Mouse (Mus musculus) left cerebral cortex, postnatal 14 days (tissue): ENCODE measurements around the gene Car14. TPM values are rescaled to one million over a fixed set of nuclear protein-coding genes. Genes with fewer than 3 reads are reported as not detected.
"Not testable (repeated sequence)": the region's sequence is repeated elsewhere in the genome, so short reads cannot be mapped to it uniquely, and the experiment has no call there.

Experiments
- DNase-seq, 2 experiments: peaks; one replicate each; pipeline ENCODE4 v3.0.0; 2021 to 2022; ENCODE audit warnings: low spot score in 2 of 2, mixed read lengths in 1 of 2
- intact Hi-C: fragments of 180-260 bp; cut with DNase I; formaldehyde crosslinking; loops from one replicate; pipeline ENCODE4 v1.15.1; 2025
- total RNA-seq, 2 experiments: library from RNA; stranded (reverse); gene quantifications; 2 replicates each; pipeline ENCODE4 v1.2.3; 2021

Car14 gene
- total RNA-seq, 2 experiments from 2014 or later: 5.3 to 5.5 TPM

GRCm38 (mm10) chr3:95928658-95929503 lies 24.4 kb upstream of the Car14 start, which contains the start of gene Anp32e:
Gene Anp32e, plus strand, starts transcription at chr3:95929246.
- peak; percentile 97 to 99 for DNase-seq
- intact Hi-C loops: no loop called here

GRCm38 (mm10) chr3:95928261-95928657 lies 23.8 kb upstream of the Car14 start:
- no peak for DNase-seq
- intact Hi-C loops: no loop called here

- DNase-seq: no peak
- intact Hi-C loops: no loop called here
Observed at GRCm38 (mm10) chr3:95925087-95925486, 20.6 kb upstream of the Car14 start.

- intact Hi-C loops: no loop called here
- DNase-seq: no peak
Observed at GRCm38 (mm10) chr3:95924185-95924584, 19.7 kb upstream of the Car14 start.

GRCm38 (mm10) chr3:95923429-95923828 lies 18.9 kb upstream of the Car14 start:
- intact Hi-C loops, DNase-seq: not testable (repeated sequence)

- DNase-seq: not testable (repeated sequence)
Observed at GRCm38 (mm10) chr3:95920532-95920931, 16.0 kb upstream of the Car14 start.

GRCm38 (mm10) chr3:95916760-95917159 lies 12.3 kb upstream of the Car14 start:
- intact Hi-C loops: no loop called here
- no peak for DNase-seq

More at GRCm38 (mm10) chr3:95920532-95920931, 16.0 kb upstream of the Car14 start:
- intact Hi-C loops: not testable (repeated sequence)

- intact Hi-C loops: no loop called here
- DNase-seq: no peak
Observed at GRCm38 (mm10) chr3:95914706-95915105, 10.2 kb upstream of the Car14 start.

GRCm38 (mm10) chr3:95907613-95908012 lies 3.1 kb upstream of the Car14 start:
- intact Hi-C loops: loop anchor here (1.0 kb wide), 1 partner anchor 25 kb away; the partner anchor contains the start of gene Ciart
- no peak for DNase-seq

GRCm38 (mm10) chr3:95906860-95907259 lies 2.4 kb upstream of the Car14 start:
- intact Hi-C loops: loop anchor here (1.0 kb wide), 1 partner anchor 25 kb away; the partner anchor contains the start of gene Ciart
- DNase-seq: peak in 1 of 2 experiments; percentile 40

- peak in 1 of 2 experiments; percentile 56 for DNase-seq
- intact Hi-C loops: no loop called here
Observed at GRCm38 (mm10) chr3:95905940-95906492, 1.5 kb upstream of the Car14 start.

- DNase-seq: no peak
- intact Hi-C loops: no loop called here
Observed at GRCm38 (mm10) chr3:95905146-95905939, 852 bp upstream of the Car14 start.

GRCm38 (mm10) chr3:95903753-95904502 lies 563 bp downstream of the Car14 start:
- intact Hi-C loops: no loop called here
- no peak for DNase-seq

GRCm38 (mm10) chr3:95902643-95903042 lies 1.8 kb downstream of the Car14 start:
- intact Hi-C loops: no loop called here
- no peak for DNase-seq

GRCm38 (mm10) chr3:95902373-95902625 lies 2.2 kb downstream of the Car14 start:
- intact Hi-C loops: no loop called here
- no peak for DNase-seq

GRCm38 (mm10) chr3:95901616-95902372 lies 2.7 kb downstream of the Car14 start:
- intact Hi-C loops: no loop called here
- no peak for DNase-seq

GRCm38 (mm10) chr3:95899800-95900524 lies 4.5 kb downstream of the Car14 start:
- DNase-seq: no peak
- intact Hi-C loops: no loop called here

GRCm38 (mm10) chr3:95895501-95895900 lies 9.0 kb downstream of the Car14 start:
- DNase-seq, intact Hi-C loops: not testable (repeated sequence)
